Mouse (Mus musculus): ENCODE data around the gene Adgra3. TPM values are rescaled to one million over a fixed set of nuclear protein-coding genes. Genes with fewer than 3 reads are reported as not detected.

Gene Adgra3
- total and polyA plus RNA-seq, 3 experiments: 16.1 to 21.0 (median 16.2) TPM

GRCm38 (mm10) chr5:50048960-50049359, 9.8 kb downstream of the Adgra3 start:
- H3K9ac ChIP-seq (ENCODE audit: low read depth, low read length): no peak overlapping the region
- peaks cover 8% of the 10 kb centered on the region for H3K79me2 ChIP-seq (replicated peaks; ENCODE audit: control insufficient read depth, insufficient read depth, low read length)
- H3K4me3 ChIP-seq: no peak overlapping the region
- H3K4me1 ChIP-seq (ENCODE audit: control insufficient read depth, insufficient read depth, low read length): peaks cover 5% of the 10 kb centered on the region; the same call in 1 of the 2 replicates
- no peak for TF ChIP-seq POLR2A (IDR thresholded peaks at IDR 0.05; ENCODE audit: insufficient read depth, low read depth, low read length)
- TF ChIP-seq EP300 (IDR thresholded peaks at IDR 0.05; ENCODE audit: insufficient read depth, low read depth, low read length): 0 out of 2 replicates have a peak, but pooled peaks have one; percentile 24
- no peak for TF ChIP-seq CTCF (IDR thresholded peaks at IDR 0.05)
- no peaks in the 10 kb centered on the region for H3K36me3 ChIP-seq (ENCODE audit: control insufficient read depth, insufficient read depth, low read length)
- DNase-seq: peak; percentile 62 to 80
- no peaks in the 10 kb centered on the region for H3K27me3 ChIP-seq (ENCODE audit: control insufficient read depth, insufficient read depth, low read length)
- intact Hi-C loops (cut with DNase I): no loop called here
- WGBS: 44% methylated on average over 7 of the region's 7 CpGs
- no peak overlapping the region; the same call in 1 of the 2 replicates for H3K27ac ChIP-seq

- no peak for DNase-seq
- 46% methylated on average over 5 of the region's 5 CpGs for WGBS
- Histone ChIP-seq H3K79me2 (replicated peaks; ENCODE audit: control insufficient read depth, insufficient read depth, low read length) (peaks cover 6% of the 10 kb centered on the region), H3K4me1 (ENCODE audit: control insufficient read depth, insufficient read depth, low read length) (peaks cover 5% of the 10 kb centered on the region; the same call in 1 of the 2 replicates), H3K27me3 (ENCODE audit: control insufficient read depth, insufficient read depth, low read length) (no peaks in the 10 kb centered on the region), H3K36me3 (ENCODE audit: control insufficient read depth, insufficient read depth, low read length) (no peaks in the 10 kb centered on the region), H3K27ac (no peak overlapping the region; the same call in 1 of the 2 replicates), H3K9ac (ENCODE audit: low read depth, low read length) (no peak overlapping the region), H3K4me3 (no peak overlapping the region)
- TF ChIP-seq POLR2A (IDR thresholded peaks at IDR 0.05; ENCODE audit: insufficient read depth, low read depth, low read length) (no peak), EP300 (IDR thresholded peaks at IDR 0.05; ENCODE audit: insufficient read depth, low read depth, low read length) (no peak), CTCF (IDR thresholded peaks at IDR 0.05) (no peak)
- intact Hi-C loops (cut with DNase I): no loop called here
Observed at GRCm38 (mm10) chr5:50048271-50048851, 10.4 kb downstream of the Adgra3 start.

GRCm38 (mm10) chr5:50045180-50045579, 13.6 kb downstream of the Adgra3 start:
- Histone ChIP-seq H3K36me3 (ENCODE audit: control insufficient read depth, insufficient read depth, low read length) (no peaks in the 10 kb centered on the region), H3K4me1 (ENCODE audit: control insufficient read depth, insufficient read depth, low read length) (peaks cover 3% of the 10 kb centered on the region; the same call in 1 of the 2 replicates), H3K79me2 (replicated peaks; ENCODE audit: control insufficient read depth, insufficient read depth, low read length) (peaks cover 10% of the 10 kb centered on the region), H3K27ac (no peak overlapping the region), H3K4me3 (no peak overlapping the region), H3K27me3 (ENCODE audit: control insufficient read depth, insufficient read depth, low read length) (no peaks in the 10 kb centered on the region), H3K9ac (ENCODE audit: low read depth, low read length) (no peak overlapping the region)
- DNase-seq: no peak
- WGBS: 84% methylated on average over 6 of the region's 6 CpGs
- TF ChIP-seq CTCF (IDR thresholded peaks at IDR 0.05) (no peak), POLR2A (IDR thresholded peaks at IDR 0.05; ENCODE audit: insufficient read depth, low read depth, low read length) (no peak), EP300 (IDR thresholded peaks at IDR 0.05; ENCODE audit: insufficient read depth, low read depth, low read length) (no peak)
- intact Hi-C loops (cut with DNase I): no loop called here

- H3K36me3 ChIP-seq (ENCODE audit: control insufficient read depth, insufficient read depth, low read length): no peaks in the 10 kb centered on the region
- TF ChIP-seq CTCF (IDR thresholded peaks at IDR 0.05) (no peak), POLR2A (IDR thresholded peaks at IDR 0.05; ENCODE audit: insufficient read depth, low read depth, low read length) (no peak), EP300 (IDR thresholded peaks at IDR 0.05; ENCODE audit: insufficient read depth, low read depth, low read length) (no peak)
- H3K9ac ChIP-seq (ENCODE audit: low read depth, low read length): no peak overlapping the region
- H3K79me2 ChIP-seq (replicated peaks; ENCODE audit: control insufficient read depth, insufficient read depth, low read length): peaks cover 10% of the 10 kb centered on the region
- no peaks in the 10 kb centered on the region for H3K27me3 ChIP-seq (ENCODE audit: control insufficient read depth, insufficient read depth, low read length)
- DNase-seq: no peak
- intact Hi-C loops (cut with DNase I): no loop called here
- no peak overlapping the region for H3K4me3 ChIP-seq
- WGBS: 95% methylated on average over 4 of the region's 4 CpGs
- peaks cover 2% of the 10 kb centered on the region; the same call in 1 of the 2 replicates for H3K4me1 ChIP-seq (ENCODE audit: control insufficient read depth, insufficient read depth, low read length)
- no peak overlapping the region for H3K27ac ChIP-seq
Observed at GRCm38 (mm10) chr5:50043677-50044076, 15.1 kb downstream of the Adgra3 start.

GRCm38 (mm10) chr5:50042274-50042943, 16.4 kb downstream of the Adgra3 start:
- Histone ChIP-seq H3K9ac (ENCODE audit: low read depth, low read length) (no peak overlapping the region), H3K4me3 (no peak overlapping the region), H3K79me2 (replicated peaks; ENCODE audit: control insufficient read depth, insufficient read depth, low read length) (peaks cover 10% of the 10 kb centered on the region), H3K27me3 (ENCODE audit: control insufficient read depth, insufficient read depth, low read length) (no peaks in the 10 kb centered on the region), H3K27ac (no peak overlapping the region), H3K4me1 (ENCODE audit: control insufficient read depth, insufficient read depth, low read length) (no peaks in the 10 kb centered on the region), H3K36me3 (ENCODE audit: control insufficient read depth, insufficient read depth, low read length) (no peaks in the 10 kb centered on the region)
- intact Hi-C loops (cut with DNase I): no loop called here
- DNase-seq: no peak
- TF ChIP-seq POLR2A (IDR thresholded peaks at IDR 0.05; ENCODE audit: insufficient read depth, low read depth, low read length): no peak
- TF ChIP-seq EP300 (IDR thresholded peaks at IDR 0.05; ENCODE audit: insufficient read depth, low read depth, low read length): no peak
- TF ChIP-seq CTCF (IDR thresholded peaks at IDR 0.05): no peak
- 65% methylated on average over 7 of the region's 7 CpGs for WGBS

- intact Hi-C loops (cut with DNase I): no loop called here
- TF ChIP-seq POLR2A (IDR thresholded peaks at IDR 0.05; ENCODE audit: insufficient read depth, low read depth, low read length) (no peak), CTCF (IDR thresholded peaks at IDR 0.05) (no peak), EP300 (IDR thresholded peaks at IDR 0.05; ENCODE audit: insufficient read depth, low read depth, low read length) (no peak)
Observed at GRCm38 (mm10) chr5:50039521-50039920, 19.3 kb downstream of the Adgra3 start.

More at GRCm38 (mm10) chr5:50039521-50039920, 19.3 kb downstream of the Adgra3 start:
- H3K36me3 ChIP-seq (ENCODE audit: control insufficient read depth, insufficient read depth, low read length): no peaks in the 10 kb centered on the region
- H3K4me1 ChIP-seq (ENCODE audit: control insufficient read depth, insufficient read depth, low read length): no peaks in the 10 kb centered on the region
- no peaks in the 10 kb centered on the region for H3K27me3 ChIP-seq (ENCODE audit: control insufficient read depth, insufficient read depth, low read length)
- 75% methylated on average over 6 of the region's 6 CpGs for WGBS
- no peak overlapping the region for H3K4me3 ChIP-seq
- no peak overlapping the region for H3K27ac ChIP-seq
- peaks cover 9% of the 10 kb centered on the region for H3K79me2 ChIP-seq (replicated peaks; ENCODE audit: control insufficient read depth, insufficient read depth, low read length)
- no peak for DNase-seq
- no peak overlapping the region for H3K9ac ChIP-seq (ENCODE audit: low read depth, low read length)
